Mouse (Mus musculus) neural tube, embryonic 12.5 days (tissue): Measurements from ENCODE around the gene Cxcr4. TPM values are rescaled to one million over a fixed set of nuclear protein-coding genes. Genes with fewer than 3 reads are reported as not detected.

Experiments used
- polyA plus RNA-seq: library from polyadenylated mRNA; unstranded; fragments of >200 nt; fragmentation: Nextera tagmentation; extraction: Ambion mirVana; gene quantifications from 2 replicates; pipeline ENCODE4 v1.2.1, GENCODE M21; 2016

Cxcr4 gene
- polyA plus RNA-seq, 1 experiment from 2014 or later = 11.7 TPM

Other genes starting within 250 kb of the Cxcr4 start
- 165 and 173 TPM in 2 replicates for gene Mcm6, start 232.6 kb downstream of the Cxcr4 start, polyA plus RNA-seq
- 179 and 185 TPM in 2 replicates for gene Dars, start 174.9 kb downstream of the Cxcr4 start, polyA plus RNA-seq